Mouse (Mus musculus): ENCODE data around the gene Rabepk. TPM values are rescaled to one million over a fixed set of nuclear protein-coding genes. Genes with fewer than 3 reads are reported as not detected.

Gene Rabepk
- polyA plus RNA-seq, 1 experiment from 2014 or later, result 38.9 TPM

GRCm38 (mm10) chr2:34739684-34740391 lies 59.9 kb downstream of the Rabepk start:
- H3K4me1 ChIP-seq, result 0 out of 2 replicates have a peak, but pooled peaks cover 2% of the 10 kb centered on the region
- no peak overlapping the region for H3K4me3 ChIP-seq (replicated peaks)
- no peak overlapping the region for H3K27ac ChIP-seq (replicated peaks)
- H3K27me3 ChIP-seq, result no peaks in the 10 kb centered on the region
- 0 out of 2 replicates have a peak, but pooled peaks cover 2% of the 10 kb centered on the region for H3K36me3 ChIP-seq
- 74% methylated on average over 1 of the region's 1 CpGs for WGBS
- no peak overlapping the region for H3K9ac ChIP-seq
- no peak overlapping the region for H3K4me2 ChIP-seq (replicated peaks)
- ATAC-seq (ENCODE audit: insufficient number of reproducible peaks, low FRiP score, low TSS enrichment, low read depth), result no peak
- H3K9me3 ChIP-seq (replicated peaks), result no peaks in the 10 kb centered on the region

- Histone ChIP-seq H3K4me2 (replicated peaks) (no peak overlapping the region), H3K9me3 (replicated peaks) (no peaks in the 10 kb centered on the region), H3K27me3 (no peaks in the 10 kb centered on the region), H3K4me1 (0 out of 2 replicates have a peak, but pooled peaks cover 2% of the 10 kb centered on the region), H3K36me3 (no peaks in the 10 kb centered on the region), H3K9ac (no peak overlapping the region), H3K27ac (replicated peaks) (no peak overlapping the region), H3K4me3 (replicated peaks) (no peak overlapping the region)
- ATAC-seq (ENCODE audit: insufficient number of reproducible peaks, low FRiP score, low TSS enrichment, low read depth), result no peak
- 56% methylated on average over 1 of the region's 1 CpGs for WGBS
Measured at GRCm38 (mm10) chr2:34737911-34738310, 61.8 kb downstream of the Rabepk start.

- Histone ChIP-seq H3K4me3 (replicated peaks) (no peak overlapping the region), H3K9me3 (replicated peaks) (no peaks in the 10 kb centered on the region), H3K36me3 (no peaks in the 10 kb centered on the region), H3K9ac (no peak overlapping the region), H3K4me1 (no peaks in the 10 kb centered on the region), H3K27me3 (no peaks in the 10 kb centered on the region), H3K27ac (replicated peaks) (no peak overlapping the region), H3K4me2 (replicated peaks) (no peak overlapping the region)
- WGBS, result 73% methylated on average over 1 of the region's 1 CpGs
- no peak for ATAC-seq (ENCODE audit: insufficient number of reproducible peaks, low FRiP score, low TSS enrichment, low read depth)
Measured at GRCm38 (mm10) chr2:34736626-34737025, 63.1 kb downstream of the Rabepk start.

Other genes with a start within 250 kb of the Rabepk start
- 79.7 and 80.3 TPM in 2 replicates for gene Gapvd1, start 44.7 kb downstream of the Rabepk start, polyA plus RNA-seq (2015; fragmentation: Nextera tagmentation; extraction: Ambion mirVana)
- gene Hspa5, start 27.9 kb downstream of the Rabepk start, polyA plus RNA-seq (2015; fragmentation: Nextera tagmentation; extraction: Ambion mirVana), result 771 and 838 TPM in 2 replicates
- 90.4 and 95.6 TPM in 2 replicates for gene Fbxw2, start 26.4 kb upstream of the Rabepk start, polyA plus RNA-seq (2015; fragmentation: Nextera tagmentation; extraction: Ambion mirVana)
- gene Gm34653, start 33.1 kb upstream of the Rabepk start, polyA plus RNA-seq (2015; fragmentation: Nextera tagmentation; extraction: Ambion mirVana), result 0.20 and 0.39 TPM in 2 replicates
- gene Cutal, start 74.5 kb upstream of the Rabepk start, polyA plus RNA-seq (2015; fragmentation: Nextera tagmentation; extraction: Ambion mirVana), result 0.09 TPM in 1 of 2 replicates, not detected in the other
- 88.5 and 91.4 TPM in 2 replicates for gene Psmd5, start 75.1 kb upstream of the Rabepk start, polyA plus RNA-seq (2015; fragmentation: Nextera tagmentation; extraction: Ambion mirVana)
- 9.0 and 10.3 TPM in 2 replicates for gene Phf19, start 114.1 kb upstream of the Rabepk start, polyA plus RNA-seq (2015; fragmentation: Nextera tagmentation; extraction: Ambion mirVana)
- 4.5 and 5.9 TPM in 2 replicates for gene Traf1, start 161.9 kb upstream of the Rabepk start, polyA plus RNA-seq (2015; fragmentation: Nextera tagmentation; extraction: Ambion mirVana)

All from embryonic facial prominence, embryonic 15.5 days (tissue).